In the genomic region with DNA sequence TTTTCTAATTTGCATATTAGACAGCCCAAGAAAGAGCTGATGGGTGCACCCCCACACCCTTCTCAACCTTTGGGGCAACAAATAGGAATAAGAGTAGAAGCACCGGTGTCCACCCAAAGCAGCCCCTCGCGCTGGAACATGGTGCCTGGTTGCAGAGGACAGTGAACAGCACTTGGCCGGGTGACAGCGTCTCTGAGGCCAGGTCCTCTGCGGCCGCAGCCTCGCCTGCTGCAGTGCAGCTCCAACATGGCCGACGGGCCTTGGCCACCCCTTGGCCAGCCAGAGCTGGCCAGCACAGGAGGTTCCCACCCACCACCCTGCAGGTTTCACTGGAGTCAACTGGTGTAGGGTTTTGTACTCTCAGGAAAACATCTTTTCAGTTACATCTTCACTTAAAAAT, we compare ENCODE assay signal across 9 mouse cellular contexts. TPM values are rescaled to one million over a fixed set of nuclear protein-coding genes. Genes with fewer than 3 reads are reported as not detected.
DNase-seq lines count a peak whose midpoint lies in the region; ATAC-seq and TF ChIP-seq lines count a peak whose summit lies in the region.
"Had no signal": no experiment of that assay in that cellular context is flagged by ENCODE, and none has a peak within 500 bp of the region (broad histone marks: within the 10 kb centered on the region; RNA-seq: fewer than 3 reads in every experiment).

No protein-coding gene starts in this region.

- H3K4me1 ChIP-seq in forebrain, embryonic 13.5 days: peaks cover 59% of the 10 kb centered on the region
- H3K4me1 ChIP-seq in forebrain, embryonic 15.5 days: peaks cover 67% of the 10 kb centered on the region
- H3K4me1 ChIP-seq in lung, postnatal 0 days (ENCODE audit: insufficient read depth, low read depth, low read length): peaks cover 30% of the 10 kb centered on the region
- H3K4me1 ChIP-seq in heart, embryonic 14.5 days (ENCODE audit: control insufficient read depth in 2 of 2, insufficient read depth in 2 of 2, low read length in 2 of 2): peaks cover 26 to 74% of the 10 kb centered on the region in 2 experiments
- H3K4me1 ChIP-seq in neural tube, embryonic 13.5 days (replicated peaks): peaks cover 79% of the 10 kb centered on the region

- no peak for ATAC-seq in forebrain, embryonic 13.5 days
- ATAC-seq in forebrain, embryonic 15.5 days (replicated peaks): no peak
- no peak for ATAC-seq in lung, postnatal 0 days
- no peak for ATAC-seq in heart, embryonic 14.5 days (ENCODE audit: insufficient number of reproducible peaks, insufficient read depth, low FRiP score, low read depth)
- ATAC-seq in neural tube, embryonic 13.5 days (ENCODE audit: low read depth): no peak

- TF ChIP-seq CTCF in lung, postnatal 0 days (IDR thresholded peaks at IDR 0.05): no peak

- H3K9ac ChIP-seq in forebrain, embryonic 13.5 days: no peak overlapping the region
- no peak overlapping the region for H3K9ac ChIP-seq in forebrain, embryonic 15.5 days (replicated peaks)
- H3K9ac ChIP-seq in lung, postnatal 0 days (replicated peaks; ENCODE audit: low read depth): no peak overlapping the region
- peak overlapping the region; percentile 49; the same call in 1 of the 2 replicates for H3K9ac ChIP-seq in heart, embryonic 14.5 days (ENCODE audit: low read length)
- H3K9ac ChIP-seq in neural tube, embryonic 13.5 days: peak overlapping the region; percentile 60; the same call in 1 of the 2 replicates

- WGBS in forebrain, embryonic 13.5 days: 84% methylated on average over 10 of the region's 10 CpGs
- 76% methylated on average over 10 of the region's 10 CpGs for whole genome bisulfite sequencing in forebrain, embryonic 15.5 days
- 27% methylated on average over 10 of the region's 10 CpGs for WGBS in lung, postnatal 0 days
- WGBS in heart, embryonic 14.5 days: 64% methylated on average over 10 of the region's 10 CpGs
- 81% methylated on average over 10 of the region's 10 CpGs for WGBS in neural tube, embryonic 13.5 days

- H3K4me3 ChIP-seq in forebrain, embryonic 13.5 days: no peak overlapping the region
- no peak overlapping the region for H3K4me3 ChIP-seq in forebrain, embryonic 15.5 days
- H3K4me3 ChIP-seq in lung, postnatal 0 days (ENCODE audit: low read depth, low read length): no peak overlapping the region
- 0 out of 4 replicates have a peak overlapping the region, but pooled peaks of 1 of the 2 experiments have one; percentile 1 for H3K4me3 ChIP-seq in heart, embryonic 14.5 days (ENCODE audit: control insufficient read depth in 1 of 2, insufficient read depth in 1 of 2, low read depth in 1 of 2, low read length in 2 of 2)
- no peak overlapping the region for H3K4me3 ChIP-seq in neural tube, embryonic 13.5 days

- H3K36me3 ChIP-seq in forebrain, embryonic 13.5 days (ENCODE audit: poor library complexity, severe bottlenecking): no peaks in the 10 kb centered on the region
- no peaks in the 10 kb centered on the region for H3K36me3 ChIP-seq in forebrain, embryonic 15.5 days
- H3K36me3 ChIP-seq in lung, postnatal 0 days (ENCODE audit: insufficient read depth, low read length): no peaks in the 10 kb centered on the region
- H3K36me3 ChIP-seq in heart, embryonic 14.5 days (ENCODE audit: control insufficient read depth, insufficient read depth, low read length): peaks cover 36% of the 10 kb centered on the region
- peaks cover 6% of the 10 kb centered on the region; the same call in 1 of the 2 replicates for H3K36me3 ChIP-seq in neural tube, embryonic 13.5 days

- no peak overlapping the region for H3K27ac ChIP-seq in forebrain, embryonic 13.5 days
- H3K27ac ChIP-seq in forebrain, embryonic 15.5 days (replicated peaks): no peak overlapping the region
- no peak overlapping the region for H3K27ac ChIP-seq in lung, postnatal 0 days (ENCODE audit: low read length)
- peak overlapping the region in 1 of 2 experiments; percentile 59; a peak in 3 of 4 replicates for H3K27ac ChIP-seq in heart, embryonic 14.5 days (replicated peaks in 1 of 2; ENCODE audit: control insufficient read depth in 1 of 2, insufficient read depth in 1 of 2, low read depth in 2 of 2, low read length in 2 of 2)
- H3K27ac ChIP-seq in neural tube, embryonic 13.5 days (replicated peaks): peak overlapping the region; percentile 25; the same call in 1 of the 2 replicates

- peak overlapping the region; percentile 63; the same call in 1 of the 2 replicates for H3K4me2 ChIP-seq in forebrain, embryonic 13.5 days
- no peak overlapping the region for H3K4me2 ChIP-seq in forebrain, embryonic 15.5 days (replicated peaks)
- peak overlapping the region; percentile 18; the same call in 1 of the 2 replicates for H3K4me2 ChIP-seq in lung, postnatal 0 days (replicated peaks; ENCODE audit: low read depth, low read length)
- H3K4me2 ChIP-seq in heart, embryonic 14.5 days (ENCODE audit: low read length): peak overlapping the region; percentile 80
- peak overlapping the region; percentile 71 for H3K4me2 ChIP-seq in neural tube, embryonic 13.5 days

- no peak for DNase-seq in lung, postnatal 0 days (ENCODE audit: low spot score)
- DNase-seq in lung, postnatal 25 days (ENCODE audit: low spot score): no peak
- DNase-seq in thymus, postnatal 4 days: no peak
- DNase-seq in urinary bladder, postnatal 4 days (ENCODE audit: low spot score in 2 of 2): no peak
- DNase-seq: kidney, adult 11 months had no signal

- H3K27me3 ChIP-seq in forebrain, embryonic 13.5 days: no peaks in the 10 kb centered on the region
- H3K27me3 ChIP-seq in forebrain, embryonic 15.5 days: no peaks in the 10 kb centered on the region
- no peaks in the 10 kb centered on the region for H3K27me3 ChIP-seq in lung, postnatal 0 days (replicated peaks; ENCODE audit: insufficient read depth, low read length)
- H3K27me3 ChIP-seq in heart, embryonic 14.5 days (ENCODE audit: control insufficient read depth, insufficient read depth, low read length): no peaks in the 10 kb centered on the region
- no peaks in the 10 kb centered on the region for H3K27me3 ChIP-seq in neural tube, embryonic 13.5 days

- no peak for TF ChIP-seq EP300 in lung, postnatal 0 days (IDR thresholded peaks at IDR 0.05)

- no peaks in the 10 kb centered on the region for H3K9me3 ChIP-seq in forebrain, embryonic 13.5 days (replicated peaks)
- no peaks in the 10 kb centered on the region for H3K9me3 ChIP-seq in forebrain, embryonic 15.5 days
- no peaks in the 10 kb centered on the region for H3K9me3 ChIP-seq in lung, postnatal 0 days (ENCODE audit: low read length)
- no peaks in the 10 kb centered on the region for H3K9me3 ChIP-seq in heart, embryonic 14.5 days (ENCODE audit: control insufficient read depth, low read length)
- H3K9me3 ChIP-seq in neural tube, embryonic 13.5 days: no peaks in the 10 kb centered on the region

RNA-seq across cellular contexts. Expression of a gene that starts 12.1 kb away (rescaled TPM):
- 9.4 TPM in 2 replicates for polyA plus RNA-seq in forebrain, embryonic 13.5 days (2015; fragmentation: Nextera tagmentation; extraction: Ambion mirVana)
- 6.7 and 7.5 TPM in 2 replicates for polyA plus RNA-seq in forebrain, embryonic 15.5 days (2015; fragmentation: Nextera tagmentation; extraction: Ambion mirVana)
- polyA plus RNA-seq in lung, postnatal 0 days (2015; fragmentation: Nextera tagmentation; extraction: Ambion mirVana): 4.8 and 9.6 TPM in 2 replicates
- polyA plus RNA-seq in heart, embryonic 14.5 days (2014; fragmentation: Nextera tagmentation; extraction: Ambion mirVana): 6.8 and 7.5 TPM in 2 replicates
- polyA plus RNA-seq in neural tube, embryonic 13.5 days (2015; fragmentation: Nextera tagmentation; extraction: Ambion mirVana): 14.3 and 28.0 TPM in 2 replicates

RNA-seq across cellular contexts. Expression of a gene that starts 50.3 kb away (rescaled TPM):
- 976 and 1,086 TPM in 2 replicates for polyA plus RNA-seq in forebrain, embryonic 13.5 days (2015; fragmentation: Nextera tagmentation; extraction: Ambion mirVana)
- polyA plus RNA-seq in forebrain, embryonic 15.5 days (2015; fragmentation: Nextera tagmentation; extraction: Ambion mirVana): 1,144 and 1,250 TPM in 2 replicates
- 1,238 and 1,252 TPM in 2 replicates for polyA plus RNA-seq in lung, postnatal 0 days (2015; fragmentation: Nextera tagmentation; extraction: Ambion mirVana)
- 1,524 and 1,578 TPM in 2 replicates for polyA plus RNA-seq in heart, embryonic 14.5 days (2014; fragmentation: Nextera tagmentation; extraction: Ambion mirVana)
- 1,617 and 1,631 TPM in 2 replicates for polyA plus RNA-seq in neural tube, embryonic 13.5 days (2015; fragmentation: Nextera tagmentation; extraction: Ambion mirVana)

Comparison
In these comparisons a context has a peak if more than half of its experiments do, and no peak if none do; other contexts are left out.
1. H3K9ac ChIP-seq: peak in heart, embryonic 14.5 days (single experiment) and neural tube, embryonic 13.5 days (single experiment); none in forebrain, embryonic 13.5 days (single experiment), forebrain, embryonic 15.5 days (single experiment) and lung, postnatal 0 days (single experiment).